Mouse (Mus musculus) kidney, postnatal 14 days (tissue): ENCODE data around the gene Ggt7.
"Not testable (repeated sequence)": the region's sequence is repeated elsewhere in the genome, so short reads cannot be mapped to it uniquely, and the experiment has no call there.

Experiments used
- DNase-seq: peaks from one replicate; pipeline ENCODE4 v3.0.0; 2022; ENCODE audit warnings: mixed read lengths

Ggt7 gene

GRCm38 (mm10) chr2:155517455-155518423 is at the start of gene Ggt7, which contains the start of gene Acss2:
Gene Ggt7, minus strand, starts transcription at chr2:155518237.
Gene Acss2, plus strand, starts transcription at chr2:155517948.
- peak; percentile 99 for DNase-seq

- no peak for DNase-seq
Measured at GRCm38 (mm10) chr2:155567751-155568150, 49.7 kb upstream of the Ggt7 start.

- no peak for DNase-seq
Measured at GRCm38 (mm10) chr2:155562934-155563333, 44.9 kb upstream of the Ggt7 start.

GRCm38 (mm10) chr2:155562209-155562608 is 44.2 kb upstream of the Ggt7 start:
- no peak for DNase-seq

- no peak for DNase-seq
Measured at GRCm38 (mm10) chr2:155554426-155554985, 36.5 kb upstream of the Ggt7 start.

GRCm38 (mm10) chr2:155552949-155553354 is 34.9 kb upstream of the Ggt7 start:
- DNase-seq: no peak

- no peak for DNase-seq
Measured at GRCm38 (mm10) chr2:155552336-155552735, 34.3 kb upstream of the Ggt7 start.

GRCm38 (mm10) chr2:155546955-155547354 is 28.9 kb upstream of the Ggt7 start:
- no peak for DNase-seq

GRCm38 (mm10) chr2:155540822-155541458 is 22.9 kb upstream of the Ggt7 start:
- peak; percentile 12 for DNase-seq

GRCm38 (mm10) chr2:155539696-155540095 is 21.7 kb upstream of the Ggt7 start:
- no peak for DNase-seq

GRCm38 (mm10) chr2:155538463-155539057 is 20.5 kb upstream of the Ggt7 start:
- DNase-seq: not testable (repeated sequence)

GRCm38 (mm10) chr2:155537761-155538462 is 19.9 kb upstream of the Ggt7 start:
- DNase-seq: no peak

GRCm38 (mm10) chr2:155536292-155536691 is 18.3 kb upstream of the Ggt7 start:
- DNase-seq: no peak

GRCm38 (mm10) chr2:155527367-155527766 is 9.3 kb upstream of the Ggt7 start:
- DNase-seq: no peak

- no peak for DNase-seq
Measured at GRCm38 (mm10) chr2:155524378-155524777, 6.3 kb upstream of the Ggt7 start.

GRCm38 (mm10) chr2:155523706-155524105 is 5.7 kb upstream of the Ggt7 start:
- DNase-seq: no peak

- DNase-seq: no peak
Measured at GRCm38 (mm10) chr2:155518531-155519270, 664 bp upstream of the Ggt7 start.

- DNase-seq: peak; percentile 78
Measured at GRCm38 (mm10) chr2:155515941-155516340, 2.1 kb downstream of the Ggt7 start.

GRCm38 (mm10) chr2:155514666-155515065 is 3.4 kb downstream of the Ggt7 start:
- DNase-seq: peak; percentile 78

- DNase-seq: no peak
Measured at GRCm38 (mm10) chr2:155513543-155513942, 4.5 kb downstream of the Ggt7 start.

GRCm38 (mm10) chr2:155512479-155512878 is 5.6 kb downstream of the Ggt7 start:
- DNase-seq: peak; percentile 76
